Mouse (Mus musculus) ES-Bruce4 (cell line): ENCODE results near the gene Olfr720.

ENCODE experiments used
- CTCF ChIP-seq: IDR thresholded peaks from one replicate; pipeline ENCODE4 v1.8.1; 2011; ENCODE audit warnings: low read depth, low read length
- EP300 ChIP-seq: IDR thresholded peaks from 2 replicates; pipeline ENCODE4 v1.6.1; 2011; ENCODE audit warnings: low read depth, low read length; ENCODE audit not compliant: insufficient read depth

DNA sequence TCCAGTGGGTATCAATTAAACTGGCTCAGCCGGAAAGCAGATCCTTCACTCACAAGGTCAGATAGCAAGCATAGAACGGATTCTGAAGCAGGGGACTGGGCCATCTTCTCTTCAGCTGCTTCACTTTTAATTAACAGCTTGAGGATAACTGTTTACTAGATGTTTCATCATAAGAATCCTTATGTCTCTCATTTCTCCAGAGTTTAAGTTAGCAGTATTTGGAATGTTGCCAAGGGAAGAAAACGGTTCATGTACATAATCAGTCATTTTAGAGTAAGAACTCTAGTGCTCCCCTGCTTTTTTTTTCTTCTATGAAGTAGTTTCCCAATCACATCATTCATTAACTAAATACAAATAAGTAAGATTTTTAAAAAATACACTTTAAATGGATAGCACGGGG is at the start of gene Olfr720:
- TF ChIP-seq CTCF (no peak), EP300 (no peak)
